Comparison of ENCODE assay signal across 8 mouse cellular contexts in the genomic region with DNA sequence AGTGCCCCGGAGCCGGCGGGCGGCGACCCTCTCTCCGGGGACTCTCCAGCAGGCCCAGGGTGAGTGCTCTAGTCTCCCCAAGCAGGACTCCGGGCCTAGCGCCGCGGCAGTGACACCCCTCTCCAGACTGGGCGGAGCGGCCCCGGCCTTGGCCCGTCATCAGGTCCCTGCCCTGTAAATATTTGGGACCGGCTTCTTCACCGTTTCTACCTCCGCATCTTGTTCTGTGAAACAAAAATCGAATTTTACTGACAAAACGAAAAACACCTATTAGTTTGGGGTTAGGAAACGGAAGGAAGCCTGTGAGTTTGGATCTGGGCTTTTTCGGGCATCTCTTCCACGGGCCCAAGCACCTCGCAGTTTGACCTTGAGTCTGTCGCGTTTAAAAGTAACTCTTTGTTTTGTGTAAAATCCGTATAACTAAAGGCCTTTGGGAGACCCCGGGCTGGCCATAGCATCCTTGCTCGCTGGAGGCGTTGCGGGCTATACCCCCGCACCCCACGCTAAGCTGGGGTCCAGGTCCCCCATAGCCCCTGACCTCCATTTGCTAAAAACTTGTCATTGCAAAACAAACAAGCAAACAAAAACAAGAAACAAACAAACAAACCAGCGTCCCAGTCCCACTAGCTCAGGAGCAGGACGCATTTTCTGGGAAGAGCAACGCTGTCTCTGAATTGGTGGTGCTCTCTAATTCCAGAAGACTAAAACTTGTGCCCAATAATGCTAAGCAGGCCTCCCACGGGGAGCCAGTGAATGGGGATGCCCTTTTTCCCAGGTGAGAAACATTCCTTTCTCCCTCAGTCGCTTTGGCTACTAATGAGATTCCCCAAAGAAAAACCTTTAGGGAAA. TPM values are rescaled to one million over a fixed set of nuclear protein-coding genes. Genes with fewer than 3 reads are reported as not detected.
DNase-seq lines count a peak whose midpoint lies in the region; ATAC-seq lines count a peak whose summit lies in the region.

No protein-coding gene starts in this region.

- peaks cover 43% of the 10 kb centered on the region for H3K79me2 ChIP-seq in macrophage (ENCODE audit: inconsistent target)

- no peaks in the 10 kb centered on the region for H3K27me3 ChIP-seq in kidney, embryonic 14.5 days (ENCODE audit: control insufficient read depth, insufficient read depth, low read length)
- no peaks in the 10 kb centered on the region for H3K27me3 ChIP-seq in hindbrain, embryonic 11.5 days (ENCODE audit: control insufficient read depth, insufficient read depth, low read length)

- peak overlapping the region; percentile 76 for H3K9ac ChIP-seq in kidney, embryonic 14.5 days (ENCODE audit: low read depth, low read length)
- H3K9ac ChIP-seq in hindbrain, embryonic 11.5 days (ENCODE audit: low read depth, low read length), result peak overlapping the region; percentile 96

- DNase-seq in kidney, postnatal 14 days, result no peak
- peak; percentile 38 for DNase-seq in ES-CJ7 (ENCODE audit: low read depth, low spot score)
- DNase-seq in c-Kit-positive CD71-negative TER-119-negative erythroid progenitor cells, embryonic 14.5 days (ENCODE audit: low read depth), result peak; percentile 46
- DNase-seq in hindbrain, embryonic 11.5 days (ENCODE audit: low spot score), result no peak
- DNase-seq in B cell, adult 2 months, result no peak
- no peak for DNase-seq in cerebellum, postnatal 14 days

- H3K9me3 ChIP-seq in kidney, embryonic 14.5 days (ENCODE audit: control insufficient read depth, low read length), result no peaks in the 10 kb centered on the region
- H3K9me3 ChIP-seq in hindbrain, embryonic 11.5 days (ENCODE audit: control insufficient read depth, low read length), result no peaks in the 10 kb centered on the region

- peak; percentile 98 for ATAC-seq in kidney, embryonic 14.5 days (ENCODE audit: low FRiP score, low TSS enrichment)
- peak; percentile 98 for ATAC-seq in hindbrain, embryonic 11.5 days (ENCODE audit: low FRiP score)

- H3K4me1 ChIP-seq in kidney, embryonic 14.5 days (ENCODE audit: control insufficient read depth, insufficient read depth, low read length), result peaks cover 7% of the 10 kb centered on the region
- H3K4me1 ChIP-seq in hindbrain, embryonic 11.5 days (replicated peaks; ENCODE audit: control insufficient read depth, insufficient read depth, low read length), result 0 out of 2 replicates have a peak, but pooled peaks cover 2% of the 10 kb centered on the region

- 2% methylated on average over 37 of the region's 37 CpGs for WGBS in kidney, embryonic 14.5 days
- 2% methylated on average over 37 of the region's 37 CpGs for WGBS in hindbrain, embryonic 11.5 days
- 3% methylated on average over 37 of the region's 37 CpGs for WGBS in macrophage (ENCODE audit: missing documents)

- peak overlapping the region; percentile 58 for H3K4me2 ChIP-seq in kidney, embryonic 14.5 days (replicated peaks; ENCODE audit: low read depth, low read length)
- peak overlapping the region; percentile 77 for H3K4me2 ChIP-seq in hindbrain, embryonic 11.5 days (replicated peaks; ENCODE audit: low read depth, low read length)

- peaks cover 25% of the 10 kb centered on the region for H3K36me3 ChIP-seq in kidney, embryonic 14.5 days (ENCODE audit: control insufficient read depth, insufficient read depth, low read length)
- peaks cover 4% of the 10 kb centered on the region; the same call in 1 of the 2 replicates for H3K36me3 ChIP-seq in hindbrain, embryonic 11.5 days (ENCODE audit: control insufficient read depth, insufficient read depth, low read length)
- peaks cover 17% of the 10 kb centered on the region for H3K36me3 ChIP-seq in macrophage (ENCODE audit: inconsistent target)

- H3K27ac ChIP-seq in kidney, embryonic 14.5 days (ENCODE audit: low read depth, low read length), result peak overlapping the region; percentile 30
- H3K27ac ChIP-seq in hindbrain, embryonic 11.5 days (ENCODE audit: low read depth, low read length), result no peak overlapping the region
- peak overlapping the region; percentile 36 for H3K27ac ChIP-seq in macrophage

- H3K4me3 ChIP-seq in kidney, embryonic 14.5 days (ENCODE audit: low read length), result peak overlapping the region; percentile 58
- peak overlapping the region; percentile 89 for H3K4me3 ChIP-seq in hindbrain, embryonic 11.5 days (ENCODE audit: low read depth, low read length)
- H3K4me3 ChIP-seq in macrophage (ENCODE audit: inconsistent target), result peak overlapping the region; percentile 97

RNA-seq across cellular contexts. Expression of a gene that starts 0.6 kb away (rescaled TPM):
- 238 and 239 TPM in 2 replicates for polyA plus RNA-seq in kidney, embryonic 14.5 days (2014; fragmentation: Nextera tagmentation; extraction: Ambion mirVana)
- 279 and 298 TPM in 2 replicates for polyA plus RNA-seq in hindbrain, embryonic 11.5 days (2014; fragmentation: Nextera tagmentation; extraction: Ambion mirVana)
- 100 to 1,000 TPM; 118 to 274 (median 169) TPM for total RNA-seq in macrophage (2018; cell fraction: chromatin; rRNA removed)
- total RNA-seq in macrophage (2018; cell fraction: cytosol; rRNA removed), result 100 to 1,000 TPM in 4 of 26 experiments, 10 to 100 TPM in 22; 78.7 to 106 (median 88.0) TPM
- total RNA-seq in macrophage (2018; cell fraction: nucleus; rRNA removed), result 100 to 1,000 TPM in 19 of 26 experiments, 10 to 100 TPM in 7; 77.7 to 157 (median 108) TPM
- polyA plus RNA-seq in macrophage (2018), result 102 to 118 TPM (median 104 TPM) in 3 replicates

RNA-seq across cellular contexts. Expression of a gene that starts 43.0 kb away (rescaled TPM):
- polyA plus RNA-seq in kidney, embryonic 14.5 days (2014; fragmentation: Nextera tagmentation; extraction: Ambion mirVana), result 3.8 TPM in 2 replicates
- not detected in 2 replicates for polyA plus RNA-seq in hindbrain, embryonic 11.5 days (2014; fragmentation: Nextera tagmentation; extraction: Ambion mirVana)
- total RNA-seq in macrophage (2018; cell fraction: chromatin; rRNA removed), result not detected
- total RNA-seq in macrophage (2018; cell fraction: cytosol; rRNA removed), result not detected
- total RNA-seq in macrophage (2018; cell fraction: nucleus; rRNA removed), result not detected
- polyA plus RNA-seq in macrophage (2018), result not detected in 3 replicates

RNA-seq across cellular contexts. Expression of a gene that starts 45.8 kb away (rescaled TPM):
- not detected in 2 replicates for polyA plus RNA-seq in kidney, embryonic 14.5 days (2014; fragmentation: Nextera tagmentation; extraction: Ambion mirVana)
- polyA plus RNA-seq in hindbrain, embryonic 11.5 days (2014; fragmentation: Nextera tagmentation; extraction: Ambion mirVana), result not detected in 2 replicates
- total RNA-seq in macrophage (2018; cell fraction: chromatin; rRNA removed), result not detected
- not detected for total RNA-seq in macrophage (2018; cell fraction: cytosol; rRNA removed)
- total RNA-seq in macrophage (2018; cell fraction: nucleus; rRNA removed), result not detected
- not detected in 3 replicates for polyA plus RNA-seq in macrophage (2018)

Comparison
In these comparisons a context has a peak if more than half of its experiments do, and no peak if none do; other contexts are left out.
1. DNase-seq: peak in ES-CJ7 (single experiment) and c-Kit-positive CD71-negative TER-119-negative erythroid progenitor cells, embryonic 14.5 days (single experiment); none in kidney, postnatal 14 days (single experiment), hindbrain, embryonic 11.5 days (single experiment), B cell, adult 2 months (0 of 2) and cerebellum, postnatal 14 days (0 of 2).
2. Peak in every context shown above with its lines, with median percentiles within 50 percentile points of each other: H3K4me3 ChIP-seq.